Mouse (Mus musculus) kidney, adult 2 months (tissue): ENCODE results near the gene Cradd.

Experiments
- CTCF ChIP-seq: fragments of 200-500 bp; conservative IDR thresholded peaks from 2 replicates; pipeline ENCODE4 v1.5.1; 2011; ENCODE audit warnings: low read depth, mild to moderate bottlenecking, control low read depth, low read length, moderate library complexity, mixed read lengths; ENCODE audit not compliant: insufficient read depth, insufficient read length
- POLR2A ChIP-seq: fragments of 200-500 bp; IDR thresholded peaks from one replicate; pipeline ENCODE4 v1.6.1; 2011; ENCODE audit warnings: low read depth, low read length, control low read depth

GRCm38 (mm10) chr10:95201514-95201913 lies 122.4 kb downstream of the Cradd start:
- TF ChIP-seq CTCF = no peak
- TF ChIP-seq POLR2A = no peak
